Mouse (Mus musculus): ENCODE data around the gene Slc25a22. TPM values are rescaled to one million over a fixed set of nuclear protein-coding genes. Genes with fewer than 3 reads are reported as not detected.
"Not testable (repeated sequence)": the region's sequence is repeated elsewhere in the genome, so short reads cannot be mapped to it uniquely, and the experiment has no call there.

The Slc25a22 gene
- total RNA-seq, 4 experiments from 2014 or later: 86.7 to 109 (median 104) TPM

DNA sequence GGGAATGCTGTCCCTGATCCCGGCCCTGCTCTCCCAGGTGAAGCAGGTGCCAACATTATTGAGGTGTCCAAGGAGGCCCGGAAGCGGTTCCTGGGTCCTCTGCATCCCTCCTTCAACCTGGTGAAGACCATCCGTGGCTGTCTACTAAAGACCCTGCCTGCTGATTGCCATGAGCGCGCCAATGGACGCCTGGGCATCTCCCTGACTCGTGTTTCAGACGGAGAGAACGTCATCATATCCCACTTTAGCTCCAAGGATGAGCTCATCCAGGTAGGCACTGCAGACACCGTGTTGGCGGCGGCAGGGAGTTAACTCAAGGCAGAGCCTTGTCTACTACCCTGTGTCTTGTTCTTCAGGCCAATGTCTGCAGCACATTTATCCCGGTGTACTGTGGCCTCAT is 19.5 kb upstream of the Slc25a22 start:
- DNase-seq: no peak

DNA sequence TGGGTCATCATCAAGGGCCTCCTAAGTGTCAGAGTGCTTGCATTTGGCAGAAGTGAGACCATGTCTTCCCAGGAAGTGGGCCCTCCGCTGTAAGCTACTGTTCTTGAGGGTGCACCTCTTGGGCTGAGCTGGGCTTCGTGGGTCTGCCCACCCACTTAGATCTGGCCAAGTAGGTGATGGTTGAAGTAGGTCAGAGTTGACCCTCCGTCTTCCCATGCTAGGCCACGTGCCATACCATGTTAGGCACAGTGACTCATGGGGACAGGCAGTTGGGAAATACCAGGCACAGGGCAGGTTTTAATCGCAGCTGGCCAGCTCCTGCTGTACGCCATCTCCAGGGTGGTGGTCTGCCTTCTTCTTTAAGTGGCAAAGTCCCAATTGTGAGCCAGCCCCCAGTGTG is 19.0 kb upstream of the Slc25a22 start:
- peak; percentile 45 for DNase-seq

- DNase-seq: peak; percentile 79
Measured at GRCm38 (mm10) chr7:141455610-141456314, 18.1 kb upstream of the Slc25a22 start.

GRCm38 (mm10) chr7:141454967-141455551 is 17.4 kb upstream of the Slc25a22 start, which contains the start of gene Pnpla2:
Gene Pnpla2, plus strand, starts transcription at chr7:141455198.
- DNase-seq: peak; percentile 92

DNA sequence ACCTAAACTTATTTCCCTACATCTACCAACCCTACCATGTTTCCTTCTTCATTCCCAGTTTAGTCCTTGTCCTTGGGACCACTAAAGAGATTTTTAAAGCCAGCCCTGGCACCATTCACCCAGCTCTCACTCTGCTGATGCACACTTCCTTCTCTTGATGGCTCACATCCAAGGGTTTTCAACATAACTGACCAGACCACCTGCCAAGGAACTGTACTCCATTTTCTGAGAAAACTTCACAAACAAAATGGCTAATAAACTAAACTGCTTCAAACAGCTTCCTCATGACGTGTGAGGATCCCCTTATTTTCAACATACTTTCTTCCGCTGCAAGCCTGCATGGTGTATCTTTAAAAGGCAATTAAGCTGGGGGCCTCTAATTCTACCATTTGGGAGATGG is 15.9 kb upstream of the Slc25a22 start:
- DNase-seq: no peak

DNA sequence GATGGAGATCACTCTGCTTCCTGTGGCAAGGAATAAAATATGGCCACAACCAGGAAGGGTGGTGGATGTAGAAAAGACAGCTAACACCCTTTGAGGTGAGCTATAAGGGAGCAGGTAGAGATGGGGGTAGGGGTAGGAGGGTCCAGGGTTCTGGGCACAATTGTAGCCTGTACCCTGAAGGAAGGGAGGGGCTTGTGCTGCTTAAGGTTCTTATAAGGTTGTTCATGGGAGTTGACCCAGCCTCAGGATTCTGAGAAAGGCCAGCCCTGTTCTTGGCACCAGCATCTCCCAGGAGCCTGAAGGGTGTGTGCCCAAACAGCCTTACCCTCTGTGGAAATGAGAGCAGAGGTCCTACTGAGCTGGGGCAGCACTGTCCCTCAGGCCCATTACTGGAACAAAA is 14.2 kb upstream of the Slc25a22 start:
- peak; percentile 46 for DNase-seq

GRCm38 (mm10) chr7:141447110-141447991 is 9.7 kb upstream of the Slc25a22 start, which contains the start of gene Rplp2:
Gene Rplp2, plus strand, starts transcription at chr7:141447370.
- DNase-seq: peak; percentile 93

DNA sequence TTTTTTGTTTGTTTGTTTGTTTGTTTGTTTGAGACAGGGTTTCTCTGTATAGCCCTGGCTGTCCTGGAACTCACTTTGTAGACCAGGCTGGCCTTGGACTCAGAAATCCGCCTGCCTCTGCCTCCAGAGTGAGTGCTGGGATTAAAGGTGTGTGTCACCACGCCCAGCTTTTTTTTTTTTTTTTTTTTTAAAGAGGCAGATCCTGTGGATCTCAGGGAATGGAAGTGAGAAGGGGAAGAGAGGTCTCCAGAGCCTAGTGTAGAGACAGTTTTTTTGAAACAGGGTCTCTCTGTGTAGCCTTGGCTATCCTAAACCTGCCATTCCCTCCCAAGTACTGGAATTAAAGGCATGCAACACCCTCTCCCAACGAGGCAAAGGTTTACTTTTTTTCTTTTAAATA is 8.7 kb upstream of the Slc25a22 start:
- DNase-seq: not testable (repeated sequence)

- DNase-seq: peak; percentile 55
Measured at GRCm38 (mm10) chr7:141443828-141444237, 6.1 kb upstream of the Slc25a22 start, which contains the start of gene Pidd1. Gene Pidd1, minus strand, starts transcription at chr7:141444025.

- no peak for DNase-seq
Measured at GRCm38 (mm10) chr7:141443081-141443821, 5.6 kb upstream of the Slc25a22 start.

- no peak for DNase-seq
Measured at GRCm38 (mm10) chr7:141442199-141442598, 4.5 kb upstream of the Slc25a22 start.

DNA sequence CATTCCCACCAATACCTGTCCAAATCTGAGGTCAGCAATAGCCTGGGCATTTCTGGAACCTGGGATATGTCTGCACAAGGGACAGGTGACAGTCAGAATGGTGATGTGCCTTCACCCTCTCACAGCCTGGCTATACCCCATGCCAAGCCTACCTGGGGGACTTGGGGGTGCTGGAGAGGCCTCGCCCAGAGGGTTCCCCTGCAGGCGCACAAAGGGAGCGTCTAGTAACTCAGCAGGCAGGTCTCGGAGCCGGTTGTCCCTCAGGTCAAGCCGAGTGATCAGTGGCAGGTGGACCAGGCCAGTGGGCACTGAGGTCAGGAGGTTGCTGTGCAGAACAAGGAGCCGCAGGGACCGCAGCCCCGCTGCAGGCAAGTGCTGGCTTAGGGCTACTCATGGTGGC is 3.8 kb upstream of the Slc25a22 start:
- no peak for DNase-seq

DNA sequence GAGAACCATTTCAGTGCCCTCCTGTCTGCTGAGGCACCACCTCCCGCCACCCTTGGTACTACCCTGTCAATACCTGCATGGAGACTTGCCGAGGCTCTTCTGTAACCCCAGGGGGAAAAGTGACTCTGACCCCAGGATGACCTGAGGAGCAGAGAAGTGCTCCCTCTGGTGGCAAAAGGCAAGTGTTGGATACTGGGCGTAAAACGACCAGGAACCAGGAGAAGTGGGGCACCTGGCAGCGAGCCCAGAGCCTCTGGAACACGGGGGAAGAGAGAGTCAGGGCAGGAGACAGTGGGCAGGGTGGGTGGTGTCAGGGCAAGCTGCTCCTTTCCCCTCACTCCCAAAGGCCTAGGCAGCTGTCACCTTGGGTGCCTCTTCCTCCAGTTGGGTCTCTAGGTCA is 2.9 kb upstream of the Slc25a22 start:
- peak; percentile 47 for DNase-seq

DNA sequence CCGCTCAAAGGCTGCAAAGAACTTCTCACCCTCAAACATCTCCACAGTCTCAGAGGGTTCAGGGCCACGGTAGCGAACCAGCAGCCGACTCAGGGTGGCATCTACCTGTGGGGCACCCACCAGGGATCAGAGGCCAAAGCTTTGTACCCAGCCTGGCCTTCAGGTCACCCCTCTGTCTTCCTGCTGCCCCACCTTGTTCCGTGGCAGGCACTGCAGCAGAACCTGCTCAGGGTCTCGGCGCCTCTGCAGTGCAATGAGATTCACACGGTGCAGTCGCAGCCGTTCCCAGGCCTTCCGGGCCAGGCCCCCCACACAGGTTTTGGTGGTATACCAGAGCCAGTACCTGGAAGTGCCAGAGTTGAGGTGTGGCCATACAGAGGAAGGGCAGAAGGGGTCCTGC is 2.1 kb upstream of the Slc25a22 start:
- no peak for DNase-seq

GRCm38 (mm10) chr7:141439140-141439679 is 1.5 kb upstream of the Slc25a22 start:
- DNase-seq: no peak

- no peak for DNase-seq
Measured at GRCm38 (mm10) chr7:141438201-141438968, 693 bp upstream of the Slc25a22 start.

GRCm38 (mm10) chr7:141436523-141436892 is 1.2 kb downstream of the Slc25a22 start:
- no peak for DNase-seq

- DNase-seq: no peak
Measured at GRCm38 (mm10) chr7:141435856-141436522, 1.7 kb downstream of the Slc25a22 start.

DNA sequence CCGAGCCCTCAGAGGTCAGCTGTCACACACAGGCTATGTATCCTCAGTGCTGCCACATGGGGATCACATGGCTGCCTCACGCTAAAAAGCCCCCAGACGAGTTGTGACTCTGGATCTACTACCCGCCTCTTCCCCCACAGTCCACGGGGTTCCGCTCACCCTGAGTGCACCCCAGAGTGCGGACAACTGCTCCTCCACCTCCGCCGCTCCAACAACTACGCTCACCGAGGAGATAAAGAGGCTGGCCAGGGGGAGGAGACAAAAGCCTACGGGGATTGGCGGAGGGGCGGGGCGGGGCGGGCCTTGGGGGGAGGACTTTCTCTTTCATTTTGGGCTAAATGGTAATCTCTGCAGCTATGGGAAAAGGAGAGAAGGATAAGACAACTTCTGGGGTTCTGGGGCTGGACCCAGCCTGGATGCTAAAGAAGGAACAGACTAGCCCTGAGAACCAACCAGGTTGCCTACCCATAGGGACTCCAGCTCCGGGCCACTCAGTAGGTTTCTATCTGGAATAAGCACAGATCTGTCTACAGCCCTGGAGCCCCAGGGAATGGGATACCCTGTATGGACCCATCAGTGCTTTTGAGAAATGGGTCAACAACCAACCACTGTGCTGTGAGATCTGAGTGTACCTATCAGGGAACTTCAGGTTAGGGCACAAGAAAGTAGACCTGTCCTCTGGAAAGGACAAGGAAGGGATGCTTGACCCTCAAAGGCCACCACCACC is 2.4 kb downstream of the Slc25a22 start:
- no peak for DNase-seq

DNA sequence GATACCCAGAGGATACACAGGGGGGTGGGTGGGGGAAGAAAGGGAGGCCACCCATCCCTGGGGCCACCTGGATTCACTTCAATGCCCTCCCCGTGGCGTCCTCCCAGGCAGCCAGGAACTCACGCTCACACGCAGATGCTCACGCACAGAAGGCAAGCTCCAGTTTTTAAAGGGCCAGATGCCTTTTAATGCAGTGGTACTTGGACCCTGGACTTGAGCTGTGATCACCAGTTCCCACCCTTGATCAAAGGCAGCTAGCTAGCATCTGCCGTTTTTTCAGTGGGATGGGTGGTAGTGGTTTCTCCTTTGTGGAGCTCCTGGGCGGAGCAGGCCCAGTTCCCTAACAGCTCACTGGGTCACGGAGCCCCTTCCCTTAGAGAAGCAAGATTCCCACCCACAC is 3.2 kb downstream of the Slc25a22 start:
- no peak for DNase-seq
